Mouse (Mus musculus) forebrain, embryonic 13.5 days (tissue): ENCODE measurements at regions not wholly inside any gene's neighbourhood (a gene's known extent, or its start where the extent isn't known, plus 50 kb on each side); places are given as distances from the start of the nearest gene placed in this dataset.
A peak's percentile ranks its signal among the peaks of the same experiment; 100 is the strongest.

Experiments used
- ATAC-seq: fragments of 200-750 bp; cut with Nextera tagmentation; 2 replicates; pipeline ENCODE4 v1.8.0; 2017
- H3K27ac ChIP-seq: fragments of 300-500 bp; sonication (generic); 2 replicates; pipeline ENCODE4 v1.5.1; 2015; ENCODE audit warnings: inconsistent platforms, mild to moderate bottlenecking, moderate library complexity
- H3K27me3 ChIP-seq: fragments of 300-500 bp; sonication (generic); 2 replicates; pipeline ENCODE4 v1.6.1; 2015; ENCODE audit warnings: mild to moderate bottlenecking, inconsistent platforms
- H3K36me3 ChIP-seq: fragments of 300-500 bp; sonication (generic); 2 replicates; pipeline ENCODE4 v1.6.1; 2015; ENCODE audit warnings: mild to moderate bottlenecking, inconsistent platforms; ENCODE audit not compliant: poor library complexity, severe bottlenecking
- H3K4me1 ChIP-seq: fragments of 300-500 bp; sonication (generic); 2 replicates; pipeline ENCODE4 v1.6.1; 2015; ENCODE audit warnings: inconsistent platforms
- H3K4me2 ChIP-seq: fragments of 300-500 bp; sonication (generic); 2 replicates; pipeline ENCODE4 v1.6.1; 2015; ENCODE audit warnings: inconsistent platforms, mild to moderate bottlenecking, moderate library complexity
- H3K4me3 ChIP-seq: fragments of 300-500 bp; sonication (generic); 2 replicates; pipeline ENCODE4 v1.5.1; 2015; ENCODE audit warnings: mild to moderate bottlenecking, inconsistent platforms
- H3K9ac ChIP-seq: fragments of 300-500 bp; sonication (generic); 2 replicates; pipeline ENCODE4 v1.6.1; 2015; ENCODE audit warnings: mild to moderate bottlenecking, inconsistent platforms
- H3K9me3 ChIP-seq: fragments of 300-500 bp; sonication (generic); replicated peaks from 2 replicates; pipeline ENCODE4 v1.6.1; 2016; ENCODE audit warnings: inconsistent platforms
- WGBS: fragments of 180-500 bp; shearing (Covaris S2); methylation state at CpG from one replicate; pipeline ENCODE4 v1.1.7; 2015; 5-methylcytosine and 5-hydroxymethylcytosine counted together

DNA sequence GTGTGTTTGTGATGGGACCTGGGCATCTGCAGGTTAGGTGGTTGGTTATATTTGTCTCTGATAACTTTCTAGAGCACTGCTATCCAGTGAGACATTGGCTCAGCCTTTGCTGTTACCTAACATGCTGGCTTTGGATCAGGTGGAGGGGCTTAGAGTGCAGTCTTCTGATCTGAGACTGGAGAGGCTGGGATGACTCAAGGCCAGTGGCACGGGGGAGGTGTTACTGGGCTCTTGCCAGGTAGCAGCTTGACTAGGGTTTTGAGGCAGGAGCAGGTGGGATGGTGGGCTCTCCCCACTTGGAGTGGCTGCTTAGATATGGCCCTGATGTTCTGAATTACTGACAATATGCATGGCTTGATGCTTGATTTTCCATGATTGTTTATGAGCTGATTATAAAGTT lies 236.0 kb downstream of the Zfp704 start:
- WGBS, result 67% methylated on average over 1 of the region's 1 CpGs
- no peak overlapping the region for H3K27ac ChIP-seq
- no peaks in the 10 kb centered on the region for H3K36me3 ChIP-seq
- H3K9me3 ChIP-seq, result peaks cover 7% of the 10 kb centered on the region; the same call in 1 of the 2 replicates
- H3K9ac ChIP-seq, result no peak overlapping the region
- ATAC-seq, result no peak
- H3K4me1 ChIP-seq, result no peaks in the 10 kb centered on the region
- no peak overlapping the region for H3K4me3 ChIP-seq
- H3K4me2 ChIP-seq, result no peak overlapping the region
- no peaks in the 10 kb centered on the region for H3K27me3 ChIP-seq

DNA sequence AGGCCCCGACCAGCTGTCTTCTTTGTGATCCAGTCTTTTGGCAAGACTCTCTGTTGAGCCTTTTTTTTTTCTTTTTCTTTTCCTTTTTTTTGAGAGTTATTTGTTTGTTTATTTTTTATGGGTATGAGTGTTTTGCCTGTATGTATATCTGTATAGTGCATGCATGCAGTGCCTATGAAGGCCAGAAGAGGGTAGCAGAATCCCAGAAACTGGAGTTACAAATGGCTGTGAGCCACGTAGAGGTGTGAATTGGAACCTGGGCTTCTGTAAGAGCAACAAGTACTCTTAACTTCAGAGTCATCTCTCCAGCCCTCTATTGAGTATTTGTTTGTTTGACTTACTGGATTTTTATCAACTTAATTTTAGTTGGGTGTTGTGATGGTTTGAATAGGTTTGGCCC lies 239.8 kb downstream of the Zfp704 start:
- H3K9ac ChIP-seq, result no peak overlapping the region
- H3K9me3 ChIP-seq, result peaks cover 7% of the 10 kb centered on the region; the same call in 1 of the 2 replicates
- no peak overlapping the region for H3K27ac ChIP-seq
- H3K27me3 ChIP-seq, result no peaks in the 10 kb centered on the region
- H3K4me1 ChIP-seq, result no peaks in the 10 kb centered on the region
- no peaks in the 10 kb centered on the region for H3K36me3 ChIP-seq
- ATAC-seq, result no peak
- H3K4me2 ChIP-seq, result no peak overlapping the region
- H3K4me3 ChIP-seq, result no peak overlapping the region
- WGBS, result 86% methylated on average over 2 of the region's 2 CpGs

DNA sequence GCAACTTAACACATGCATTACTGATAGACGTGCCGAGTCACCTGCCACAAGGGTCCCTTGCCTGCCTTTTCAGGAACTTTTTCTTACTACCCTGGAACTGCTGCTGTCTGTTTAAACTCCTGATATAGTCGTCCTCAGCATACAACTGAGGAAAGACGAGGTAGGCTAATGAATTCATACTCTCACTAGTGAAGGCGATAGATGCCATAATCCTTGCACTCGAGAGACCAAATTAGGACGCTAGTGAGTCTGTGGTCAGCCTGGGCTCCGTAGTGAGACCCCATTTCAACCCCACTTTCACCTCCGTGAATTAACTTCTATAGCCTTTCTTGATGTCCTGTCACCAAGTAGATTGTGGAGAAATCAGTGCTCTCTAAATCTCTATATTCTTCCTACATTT lies 244.1 kb downstream of the Zfp704 start:
- ATAC-seq, result no peak
- Histone ChIP-seq H3K9me3 (peaks cover 7% of the 10 kb centered on the region; the same call in 1 of the 2 replicates), H3K4me3 (no peak overlapping the region)

DNA sequence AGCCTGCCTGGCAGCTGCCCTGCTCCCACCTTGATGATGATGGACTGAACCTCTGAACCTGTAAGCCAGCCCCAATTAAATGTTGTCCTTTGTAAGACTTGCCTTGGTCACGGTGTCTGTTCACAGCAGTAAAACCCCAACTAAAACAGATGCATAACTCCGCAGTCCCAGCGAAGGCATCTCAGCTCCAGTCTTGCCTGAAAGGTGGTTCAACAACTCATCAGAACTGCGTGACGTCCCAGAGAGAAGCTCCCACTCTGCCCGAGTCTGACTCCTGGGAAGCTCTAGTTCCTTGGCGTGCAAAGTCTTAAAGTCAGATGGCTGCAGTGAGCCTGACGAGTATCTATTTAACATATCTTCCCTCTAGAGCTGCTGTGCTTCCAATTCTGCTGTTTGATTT lies 250.7 kb downstream of the Zfp704 start:
- Histone ChIP-seq H3K36me3 (no peaks in the 10 kb centered on the region), H3K27ac (no peak overlapping the region), H3K4me1 (no peaks in the 10 kb centered on the region), H3K9ac (no peak overlapping the region), H3K27me3 (no peaks in the 10 kb centered on the region), H3K4me3 (no peak overlapping the region), H3K9me3 (no peaks in the 10 kb centered on the region), H3K4me2 (no peak overlapping the region)
- WGBS, result 94% methylated on average over 8 of the region's 8 CpGs
- no peak for ATAC-seq

More for the DNA sequence above, 244.1 kb downstream of the Zfp704 start:
- H3K27me3 ChIP-seq, result no peaks in the 10 kb centered on the region
- H3K9ac ChIP-seq, result no peak overlapping the region
- H3K4me1 ChIP-seq, result no peaks in the 10 kb centered on the region
- WGBS, result 76% methylated on average over 9 of the region's 9 CpGs
- H3K36me3 ChIP-seq, result no peaks in the 10 kb centered on the region
- no peak overlapping the region for H3K27ac ChIP-seq
- no peak overlapping the region for H3K4me2 ChIP-seq

DNA sequence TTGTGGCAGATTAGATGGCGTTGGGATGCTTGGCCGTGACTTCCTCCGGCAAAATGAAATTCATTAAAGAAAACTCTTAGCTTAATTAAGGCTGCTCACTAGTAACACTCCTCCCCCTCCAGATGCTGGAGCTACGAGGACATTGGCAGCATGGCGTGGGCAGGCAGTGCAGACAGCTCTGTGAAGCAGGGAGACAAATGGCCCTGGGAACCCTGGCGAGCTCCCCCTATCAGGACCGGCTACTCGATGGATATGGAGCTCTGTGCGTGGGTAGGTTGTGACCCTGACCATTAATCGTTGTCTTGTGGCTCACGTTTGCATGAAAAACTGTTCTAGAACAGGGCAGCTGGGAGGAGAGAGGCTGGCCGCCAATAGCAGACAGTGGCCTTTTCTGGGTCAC lies 251.8 kb downstream of the Zfp704 start:
- Histone ChIP-seq H3K4me1 (no peaks in the 10 kb centered on the region), H3K9ac (no peak overlapping the region), H3K36me3 (no peaks in the 10 kb centered on the region), H3K4me2 (no peak overlapping the region), H3K27ac (no peak overlapping the region), H3K27me3 (no peaks in the 10 kb centered on the region), H3K9me3 (no peaks in the 10 kb centered on the region), H3K4me3 (no peak overlapping the region)
- 67% methylated on average over 12 of the region's 12 CpGs for WGBS
- ATAC-seq, result no peak

DNA sequence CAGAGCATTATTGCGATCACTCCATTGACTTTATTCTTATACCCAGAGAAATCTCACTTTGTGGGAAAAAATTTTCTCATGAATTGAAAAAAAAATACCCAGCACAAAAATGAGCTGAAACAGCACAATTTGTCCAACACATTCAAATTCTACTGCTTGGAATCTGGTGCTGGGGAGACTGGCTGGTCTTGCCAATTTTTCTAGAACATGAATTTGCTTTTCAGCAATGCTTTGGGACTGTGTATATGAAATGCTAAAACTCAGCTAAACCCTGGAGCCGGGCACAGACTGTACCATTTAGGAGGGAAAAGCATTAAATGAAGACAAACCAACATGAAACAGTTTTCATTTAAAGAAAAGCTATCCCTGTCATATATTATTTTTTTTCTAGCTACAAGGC lies 252.2 kb downstream of the Zfp704 start:
- no peak overlapping the region for H3K4me2 ChIP-seq
- H3K27me3 ChIP-seq, result no peaks in the 10 kb centered on the region
- H3K4me1 ChIP-seq, result no peaks in the 10 kb centered on the region
- no peaks in the 10 kb centered on the region for H3K9me3 ChIP-seq
- no peak overlapping the region for H3K4me3 ChIP-seq
- H3K9ac ChIP-seq, result no peak overlapping the region
- H3K27ac ChIP-seq, result no peak overlapping the region
- H3K36me3 ChIP-seq, result no peaks in the 10 kb centered on the region
- no peak for ATAC-seq
- WGBS, result 91% methylated on average over 2 of the region's 2 CpGs

DNA sequence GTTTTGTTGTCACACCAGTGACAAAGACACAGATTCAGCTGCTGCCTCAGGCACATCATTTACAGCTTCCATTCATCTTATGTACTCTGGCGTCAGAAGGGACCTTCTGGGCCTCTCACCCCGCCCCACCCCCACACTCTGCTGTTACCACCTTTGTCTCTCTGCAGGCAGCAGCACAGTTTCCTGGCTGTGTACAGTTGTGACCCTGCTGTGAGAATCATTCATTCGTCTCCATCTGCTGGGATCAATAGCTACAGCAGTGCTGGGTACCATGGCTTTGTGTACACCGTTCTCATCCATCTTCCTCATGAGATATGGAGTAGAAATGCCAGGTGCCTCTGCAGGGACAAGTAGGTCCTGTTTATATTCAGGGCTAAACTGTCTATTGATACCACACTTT lies 254.0 kb downstream of the Zfp704 start:
- no peak for ATAC-seq
- H3K27ac ChIP-seq, result no peak overlapping the region
- H3K4me1 ChIP-seq, result no peaks in the 10 kb centered on the region
- no peaks in the 10 kb centered on the region for H3K9me3 ChIP-seq
- 52% methylated on average over 4 of the region's 4 CpGs for WGBS
- H3K4me2 ChIP-seq, result no peak overlapping the region
- H3K4me3 ChIP-seq, result no peak overlapping the region
- H3K36me3 ChIP-seq, result no peaks in the 10 kb centered on the region
- H3K9ac ChIP-seq, result no peak overlapping the region
- no peaks in the 10 kb centered on the region for H3K27me3 ChIP-seq

DNA sequence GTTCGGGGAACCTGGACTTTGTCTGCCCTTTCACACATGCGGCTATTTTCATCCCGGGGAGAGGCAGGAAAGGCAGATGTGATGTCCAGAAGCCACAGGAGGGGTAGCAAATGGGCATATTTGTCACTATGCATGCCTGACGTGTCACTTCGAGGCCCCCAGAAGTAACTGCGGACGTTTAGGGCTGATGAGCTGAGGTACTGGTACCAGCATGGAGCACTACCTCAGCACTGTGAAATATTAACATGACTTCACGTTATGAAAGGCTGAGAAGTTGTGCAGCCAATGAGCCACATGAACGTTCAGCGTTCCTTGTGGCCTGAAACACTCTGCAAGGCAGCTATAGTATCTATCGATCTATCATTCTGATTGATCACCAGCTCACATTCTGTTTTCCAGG lies 255.1 kb downstream of the Zfp704 start:
- H3K9ac ChIP-seq, result no peak overlapping the region
- WGBS, result 90% methylated on average over 11 of the region's 11 CpGs
- no peaks in the 10 kb centered on the region for H3K4me1 ChIP-seq
- no peaks in the 10 kb centered on the region for H3K27me3 ChIP-seq
- no peak for ATAC-seq
- no peaks in the 10 kb centered on the region for H3K36me3 ChIP-seq
- no peaks in the 10 kb centered on the region for H3K9me3 ChIP-seq
- no peak overlapping the region for H3K4me3 ChIP-seq
- H3K27ac ChIP-seq, result no peak overlapping the region
- no peak overlapping the region for H3K4me2 ChIP-seq

DNA sequence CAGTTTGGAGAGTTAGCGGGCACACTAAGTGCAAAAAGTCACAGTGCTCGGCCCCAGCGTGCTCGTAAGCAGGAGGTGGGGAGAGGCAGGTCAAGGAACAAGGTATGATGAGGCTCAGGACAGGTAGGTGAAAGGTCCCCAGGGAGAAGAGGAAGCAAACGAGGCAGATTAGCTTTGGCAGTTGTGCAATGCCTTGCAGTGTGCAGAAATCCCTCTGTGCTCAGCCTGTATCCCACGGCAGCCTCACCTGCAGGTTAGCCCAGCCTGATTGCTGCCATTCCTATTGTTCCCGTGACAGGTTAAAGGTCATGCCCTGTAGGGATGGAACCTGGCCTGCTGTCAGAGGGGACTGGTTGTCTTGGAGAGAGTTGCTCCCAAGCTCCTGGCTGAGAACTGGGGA lies 257.6 kb downstream of the Zfp704 start:
- Histone ChIP-seq H3K4me1 (peaks cover 6% of the 10 kb centered on the region), H3K4me3 (no peak overlapping the region), H3K4me2 (no peak overlapping the region), H3K9me3 (no peaks in the 10 kb centered on the region), H3K27me3 (peaks cover 10% of the 10 kb centered on the region), H3K36me3 (no peaks in the 10 kb centered on the region), H3K9ac (no peak overlapping the region), H3K27ac (no peak overlapping the region)
- no peak for ATAC-seq
- WGBS, result 34% methylated on average over 7 of the region's 7 CpGs

DNA sequence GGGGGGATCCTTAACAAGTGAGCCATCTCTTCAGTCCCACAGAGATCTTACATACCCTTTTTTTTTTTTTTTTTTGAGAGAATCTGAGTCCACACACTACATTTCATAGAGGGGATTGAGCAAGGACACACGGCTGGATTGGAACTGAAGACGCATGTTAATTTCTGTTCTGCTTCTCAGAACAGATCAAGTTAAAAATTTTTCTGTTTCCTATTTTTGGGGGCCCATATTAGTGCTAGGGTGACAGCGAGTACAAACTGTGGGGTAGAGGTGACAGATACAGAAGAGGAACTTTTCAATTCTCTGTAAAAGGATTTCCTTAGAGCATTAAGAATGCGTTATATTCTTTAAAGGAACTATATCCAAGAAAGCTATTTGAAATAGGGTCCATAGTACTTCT lies 260.1 kb downstream of the Zfp704 start:
- 89% methylated on average over 4 of the region's 4 CpGs for WGBS

DNA sequence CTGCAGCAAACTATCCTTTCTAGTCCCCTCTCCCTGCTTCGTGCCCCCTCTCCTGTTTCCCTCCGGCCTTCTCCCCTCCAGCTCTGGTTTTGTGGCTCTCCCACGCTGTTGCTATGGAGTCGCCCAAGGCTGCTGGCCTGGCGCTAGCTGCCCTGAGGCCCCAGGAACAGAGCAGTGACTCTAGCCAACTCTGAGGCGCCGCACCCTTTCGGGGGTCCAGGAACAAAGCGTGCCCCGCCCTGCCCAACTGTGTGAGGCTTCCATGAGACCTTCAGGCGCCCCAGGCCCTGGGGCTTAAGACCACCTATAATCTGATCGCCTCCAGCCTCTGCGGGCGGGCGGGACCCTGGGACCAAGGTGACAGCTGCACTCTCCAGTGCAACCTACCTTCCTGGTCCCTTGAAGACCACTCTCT lies 262.4 kb downstream of the Zfp704 start:
- no peak overlapping the region for H3K27ac ChIP-seq
- WGBS, result 2% methylated on average over 15 of the region's 15 CpGs

More for the DNA sequence above, 260.1 kb downstream of the Zfp704 start:
- no peaks in the 10 kb centered on the region for H3K36me3 ChIP-seq
- peaks cover 18% of the 10 kb centered on the region for H3K4me1 ChIP-seq
- no peak overlapping the region for H3K4me3 ChIP-seq
- no peak overlapping the region for H3K4me2 ChIP-seq
- no peak overlapping the region for H3K9ac ChIP-seq
- H3K27ac ChIP-seq, result no peak overlapping the region
- no peak for ATAC-seq
- peaks cover 23% of the 10 kb centered on the region for H3K27me3 ChIP-seq
- H3K9me3 ChIP-seq, result no peaks in the 10 kb centered on the region

DNA sequence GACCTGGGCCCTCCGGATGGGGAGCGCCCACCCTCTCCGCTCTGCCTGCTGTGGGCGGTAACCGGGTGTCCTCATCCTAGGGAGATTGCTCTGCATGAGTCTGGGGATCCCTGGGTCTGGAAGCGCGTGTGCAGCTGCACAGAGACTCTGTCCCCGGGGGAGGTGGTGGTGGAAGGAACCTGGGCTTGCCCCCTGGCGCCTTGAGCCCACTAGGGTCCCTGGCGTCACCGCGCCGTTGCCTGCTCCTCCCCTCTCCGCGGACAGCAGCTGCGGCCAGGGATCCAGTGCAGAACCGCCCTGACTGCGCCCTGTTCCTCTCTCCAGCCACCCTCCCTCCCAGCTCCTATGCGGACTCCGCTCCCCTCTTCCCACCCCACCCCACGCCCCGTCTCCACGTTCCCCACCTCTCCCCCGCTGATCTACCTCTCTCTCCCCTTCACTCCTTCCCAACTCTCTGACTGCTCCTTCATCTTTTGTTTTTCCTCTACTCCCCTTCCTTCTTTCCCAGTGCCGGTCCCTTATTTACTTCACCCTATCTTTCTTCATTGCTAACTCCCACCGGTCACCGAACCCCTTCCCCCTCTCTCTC lies 262.9 kb downstream of the Zfp704 start:
- peak overlapping the region; percentile 52 for H3K4me3 ChIP-seq
- peaks cover 24% of the 10 kb centered on the region for H3K4me1 ChIP-seq
- peak overlapping the region; percentile 69 for H3K9ac ChIP-seq
- H3K36me3 ChIP-seq, result no peaks in the 10 kb centered on the region
- H3K4me2 ChIP-seq, result peak overlapping the region; percentile 98
- under 1% methylated on average over 27 of the region's 27 CpGs for WGBS
- H3K9me3 ChIP-seq, result no peaks in the 10 kb centered on the region
- H3K27me3 ChIP-seq, result peaks cover 33% of the 10 kb centered on the region
- ATAC-seq, result peak; percentile 84
- H3K27ac ChIP-seq, result no peak overlapping the region

More for the DNA sequence above, 262.4 kb downstream of the Zfp704 start:
- Histone ChIP-seq H3K9me3 (no peaks in the 10 kb centered on the region), H3K9ac (peak overlapping the region; percentile 69), H3K4me3 (peak overlapping the region; percentile 52), H3K4me2 (peak overlapping the region; percentile 98), H3K36me3 (no peaks in the 10 kb centered on the region), H3K27me3 (peaks cover 33% of the 10 kb centered on the region), H3K4me1 (peaks cover 24% of the 10 kb centered on the region)
- ATAC-seq, result peak; percentile 73

DNA sequence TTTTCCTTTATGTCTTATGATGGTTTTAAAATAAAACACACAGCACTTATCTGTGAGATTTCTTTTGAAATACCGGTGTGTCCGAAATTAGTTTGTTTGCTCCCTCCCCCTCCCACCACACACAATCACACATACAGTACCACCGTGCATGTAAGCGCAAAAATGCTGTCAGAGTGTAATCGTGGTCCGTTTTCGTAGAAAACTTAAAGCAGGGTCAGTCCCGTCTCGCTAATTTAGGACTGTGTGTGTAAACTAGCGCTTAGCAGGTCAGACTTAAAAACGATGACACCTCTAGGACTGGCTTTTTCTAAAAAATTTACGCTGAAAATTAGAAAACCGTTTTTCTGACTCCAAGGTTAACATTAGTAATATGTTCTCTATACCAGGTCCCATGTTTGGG lies 263.5 kb downstream of the Zfp704 start:
- H3K9ac ChIP-seq, result peak overlapping the region; percentile 69; the same call in 1 of the 2 replicates
- ATAC-seq, result no peak; the same call in 1 of the 2 replicates
- H3K27me3 ChIP-seq, result peaks cover 33% of the 10 kb centered on the region

More for the DNA sequence above, 263.5 kb downstream of the Zfp704 start:
- Histone ChIP-seq H3K9me3 (no peaks in the 10 kb centered on the region), H3K27ac (no peak overlapping the region), H3K36me3 (no peaks in the 10 kb centered on the region), H3K4me2 (peak overlapping the region; percentile 98), H3K4me3 (peak overlapping the region; percentile 52), H3K4me1 (peaks cover 24% of the 10 kb centered on the region)
- 3% methylated on average over 13 of the region's 13 CpGs for WGBS
